Mouse (Mus musculus): ENCODE data around the gene Tspear. TPM values are rescaled to one million over a fixed set of nuclear protein-coding genes. Genes with fewer than 3 reads are reported as not detected.
A peak's percentile ranks its signal among the peaks of the same experiment; 100 is the strongest.

Gene Tspear
- polyA plus RNA-seq, 1 experiment: not detected

DNA sequence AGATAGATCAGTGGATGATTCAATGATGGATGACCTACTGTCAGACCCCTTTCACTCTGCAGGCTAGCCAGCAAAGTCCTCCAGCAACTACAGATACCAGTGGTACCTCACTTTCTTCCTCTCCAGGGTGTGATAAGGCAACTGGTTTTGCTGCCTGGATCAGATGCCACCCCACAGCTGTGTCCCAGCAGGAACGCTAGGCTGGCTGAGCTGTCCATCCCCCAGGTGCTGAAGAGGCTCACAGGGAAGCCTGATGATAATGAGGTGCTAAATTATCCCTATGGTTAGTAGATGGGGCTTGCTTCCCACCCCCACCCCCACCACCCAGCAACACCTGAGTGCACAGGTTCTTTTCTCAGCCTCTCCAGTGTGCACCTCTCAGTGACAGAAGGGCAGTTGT is 181.2 kb downstream of the Tspear start:
- Histone ChIP-seq H3K36me3 (ENCODE audit: control insufficient read depth, insufficient read depth) (no peaks in the 10 kb centered on the region), H3K4me3 (no peak overlapping the region), H3K27me3 (ENCODE audit: control insufficient read depth, insufficient read depth, insufficient read length) (no peaks in the 10 kb centered on the region), H3K4me2 (ENCODE audit: low read depth) (no peak overlapping the region), H3ac (ENCODE audit: control insufficient read depth, insufficient read length) (no peak overlapping the region), H3K79me2 (ENCODE audit: control insufficient read depth, insufficient read depth) (no peaks in the 10 kb centered on the region)
- no peak for TF ChIP-seq E2F4 (IDR thresholded peaks at IDR 0.05; ENCODE audit: insufficient read depth)
- TF ChIP-seq REST (IDR thresholded peaks at IDR 0.05; ENCODE audit: insufficient read depth, insufficient read length): peak; percentile 82
- peak in 1 of 3 experiments; percentile 22 for TF ChIP-seq MYOG (IDR thresholded peaks at IDR 0.05; ENCODE audit: control insufficient read depth in 1 of 3, insufficient read depth in 1 of 3, insufficient read length in 2 of 3, low read depth in 2 of 3)
- no peak for TF ChIP-seq SRF (IDR thresholded peaks at IDR 0.05; ENCODE audit: control insufficient read depth, insufficient read length, low read depth)

- Histone ChIP-seq H3K27me3 (ENCODE audit: control insufficient read depth, insufficient read depth, insufficient read length) (no peaks in the 10 kb centered on the region), H3K4me2 (ENCODE audit: low read depth) (no peak overlapping the region), H3K4me3 (no peak overlapping the region), H3ac (ENCODE audit: control insufficient read depth, insufficient read length) (no peak overlapping the region), H3K36me3 (ENCODE audit: control insufficient read depth, insufficient read depth) (no peaks in the 10 kb centered on the region), H3K79me2 (ENCODE audit: control insufficient read depth, insufficient read depth) (no peaks in the 10 kb centered on the region)
- TF ChIP-seq POLR2A (IDR thresholded peaks at IDR 0.05; ENCODE audit: insufficient read length, low read depth) (no peak), TCF3 (IDR thresholded peaks at IDR 0.05; ENCODE audit: insufficient read length, low read depth) (no peak), POLR2AphosphoS2 (IDR thresholded peaks at IDR 0.05; ENCODE audit: insufficient read length, low read depth) (no peak), MYOD1 (IDR thresholded peaks at IDR 0.05; ENCODE audit: control insufficient read depth in 1 of 3, insufficient read length in 2 of 3, low read depth in 2 of 3) (no peak), E2F4 (IDR thresholded peaks at IDR 0.05; ENCODE audit: insufficient read depth) (no peak), CEBPB (IDR thresholded peaks at IDR 0.05; ENCODE audit: insufficient read depth, poor library complexity, severe bottlenecking) (no peak), MAX (IDR thresholded peaks at IDR 0.05; ENCODE audit: low read depth) (no peak), SRF (IDR thresholded peaks at IDR 0.05; ENCODE audit: control insufficient read depth, insufficient read length, low read depth) (no peak), MYOG (IDR thresholded peaks at IDR 0.05; ENCODE audit: control insufficient read depth in 1 of 3, insufficient read depth in 1 of 3, insufficient read length in 2 of 3, low read depth in 2 of 3) (no peak), USF1 (IDR thresholded peaks at IDR 0.05; ENCODE audit: low read depth) (no peak), REST (IDR thresholded peaks at IDR 0.05; ENCODE audit: insufficient read depth, insufficient read length) (no peak)
Observed at GRCm38 (mm10) chr10:77869651-77870050, 183.3 kb downstream of the Tspear start.

DNA sequence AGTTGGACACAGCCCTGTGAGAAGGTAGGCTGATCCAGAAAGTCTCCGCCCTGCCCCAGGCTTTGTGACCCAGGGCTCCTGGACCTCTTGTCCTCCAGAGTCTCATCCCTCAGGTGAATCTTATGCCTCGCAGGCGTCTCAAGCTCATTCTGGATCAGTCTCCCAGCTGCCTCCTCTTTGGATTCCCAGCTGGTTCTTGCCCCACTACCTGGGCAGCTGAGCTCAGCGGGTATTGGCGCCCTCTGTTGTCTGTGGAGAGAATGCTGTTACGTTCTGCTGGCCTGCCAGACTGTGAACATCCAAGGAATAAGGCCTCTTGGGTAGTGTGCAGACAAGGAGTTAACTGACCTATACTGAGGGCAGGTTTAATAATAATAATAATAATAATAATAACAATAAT is 192.6 kb downstream of the Tspear start:
- H3K27me3 ChIP-seq (ENCODE audit: control insufficient read depth, insufficient read depth, insufficient read length): no peaks in the 10 kb centered on the region

GRCm38 (mm10) chr10:77880305-77880704 is 193.9 kb downstream of the Tspear start:
- no peaks in the 10 kb centered on the region for H3K27me3 ChIP-seq (ENCODE audit: control insufficient read depth, insufficient read depth, insufficient read length)
- no peak overlapping the region for H3ac ChIP-seq (ENCODE audit: control insufficient read depth, insufficient read length)
- no peaks in the 10 kb centered on the region for H3K79me2 ChIP-seq (ENCODE audit: control insufficient read depth, insufficient read depth)
- H3K36me3 ChIP-seq (ENCODE audit: control insufficient read depth, insufficient read depth): no peaks in the 10 kb centered on the region
- H3K4me3 ChIP-seq: no peak overlapping the region
- TF ChIP-seq USF1 (IDR thresholded peaks at IDR 0.05; ENCODE audit: low read depth): no peak
- no peak for TF ChIP-seq MAX (IDR thresholded peaks at IDR 0.05; ENCODE audit: low read depth)
- H3K4me2 ChIP-seq (ENCODE audit: low read depth): no peak overlapping the region

More for the DNA sequence above, 192.6 kb downstream of the Tspear start:
- Histone ChIP-seq H3K4me2 (ENCODE audit: low read depth) (no peak overlapping the region), H3K36me3 (ENCODE audit: control insufficient read depth, insufficient read depth) (no peaks in the 10 kb centered on the region), H3K4me3 (no peak overlapping the region), H3K79me2 (ENCODE audit: control insufficient read depth, insufficient read depth) (no peaks in the 10 kb centered on the region), H3ac (ENCODE audit: control insufficient read depth, insufficient read length) (no peak overlapping the region)
- TF ChIP-seq CEBPB (IDR thresholded peaks at IDR 0.05; ENCODE audit: insufficient read depth, poor library complexity, severe bottlenecking): no peak
- no peak for TF ChIP-seq SRF (IDR thresholded peaks at IDR 0.05; ENCODE audit: control insufficient read depth, insufficient read length, low read depth)
- no peak for TF ChIP-seq POLR2A (IDR thresholded peaks at IDR 0.05; ENCODE audit: insufficient read length, low read depth)
- TF ChIP-seq MYOD1 (IDR thresholded peaks at IDR 0.05; ENCODE audit: control insufficient read depth in 1 of 3, insufficient read length in 2 of 3, low read depth in 2 of 3): no peak
- TF ChIP-seq MAX (IDR thresholded peaks at IDR 0.05; ENCODE audit: low read depth): no peak
- no peak for TF ChIP-seq MYOG (IDR thresholded peaks at IDR 0.05; ENCODE audit: control insufficient read depth in 1 of 3, insufficient read depth in 1 of 3, insufficient read length in 2 of 3, low read depth in 2 of 3)
- TF ChIP-seq POLR2AphosphoS2 (IDR thresholded peaks at IDR 0.05; ENCODE audit: insufficient read length, low read depth): no peak
- TF ChIP-seq E2F4 (IDR thresholded peaks at IDR 0.05; ENCODE audit: insufficient read depth): no peak
- no peak for TF ChIP-seq REST (IDR thresholded peaks at IDR 0.05; ENCODE audit: insufficient read depth, insufficient read length)
- no peak for TF ChIP-seq USF1 (IDR thresholded peaks at IDR 0.05; ENCODE audit: low read depth)
- no peak for TF ChIP-seq TCF12 (IDR thresholded peaks at IDR 0.05; ENCODE audit: insufficient read depth, poor library complexity, severe bottlenecking)
- TF ChIP-seq TCF3 (IDR thresholded peaks at IDR 0.05; ENCODE audit: insufficient read length, low read depth): no peak

DNA sequence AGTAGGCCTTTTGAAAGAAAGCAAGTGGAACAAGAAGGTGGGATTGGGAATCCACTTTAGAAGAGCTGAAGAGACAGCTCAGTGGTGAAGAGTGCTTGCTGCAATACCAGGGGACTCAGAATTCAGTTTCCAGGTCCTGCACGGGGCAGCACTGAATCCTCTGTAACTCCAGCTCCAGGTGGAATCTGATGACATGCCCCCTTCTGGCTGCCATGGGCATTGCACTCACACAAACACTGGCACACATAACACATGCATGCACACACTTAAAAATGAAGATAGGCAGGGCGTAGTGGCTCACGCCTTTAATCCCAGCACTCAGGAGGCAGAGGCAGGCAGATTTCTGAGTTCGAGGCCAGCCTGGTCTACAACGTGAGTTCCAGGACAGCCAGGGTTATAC is 196.2 kb downstream of the Tspear start:
- Histone ChIP-seq H3K4me2 (ENCODE audit: low read depth) (no peak overlapping the region), H3ac (ENCODE audit: control insufficient read depth, insufficient read length) (no peak overlapping the region), H3K79me2 (ENCODE audit: control insufficient read depth, insufficient read depth) (no peaks in the 10 kb centered on the region), H3K4me3 (no peak overlapping the region), H3K27me3 (ENCODE audit: control insufficient read depth, insufficient read depth, insufficient read length) (no peaks in the 10 kb centered on the region), H3K36me3 (ENCODE audit: control insufficient read depth, insufficient read depth) (no peaks in the 10 kb centered on the region)
- TF ChIP-seq TCF3 (IDR thresholded peaks at IDR 0.05; ENCODE audit: insufficient read length, low read depth) (no peak), POLR2AphosphoS2 (IDR thresholded peaks at IDR 0.05; ENCODE audit: insufficient read length, low read depth) (no peak), MYOD1 (IDR thresholded peaks at IDR 0.05; ENCODE audit: control insufficient read depth in 1 of 3, insufficient read length in 2 of 3, low read depth in 2 of 3) (no peak), MYOG (IDR thresholded peaks at IDR 0.05; ENCODE audit: control insufficient read depth in 1 of 3, insufficient read depth in 1 of 3, insufficient read length in 2 of 3, low read depth in 2 of 3) (no peak), E2F4 (IDR thresholded peaks at IDR 0.05; ENCODE audit: insufficient read depth) (no peak), MAX (IDR thresholded peaks at IDR 0.05; ENCODE audit: low read depth) (no peak), TCF12 (IDR thresholded peaks at IDR 0.05; ENCODE audit: insufficient read depth, poor library complexity, severe bottlenecking) (no peak), SRF (IDR thresholded peaks at IDR 0.05; ENCODE audit: control insufficient read depth, insufficient read length, low read depth) (no peak), POLR2A (IDR thresholded peaks at IDR 0.05; ENCODE audit: insufficient read length, low read depth) (no peak), REST (IDR thresholded peaks at IDR 0.05; ENCODE audit: insufficient read depth, insufficient read length) (no peak), USF1 (IDR thresholded peaks at IDR 0.05; ENCODE audit: low read depth) (no peak), CEBPB (IDR thresholded peaks at IDR 0.05; ENCODE audit: insufficient read depth, poor library complexity, severe bottlenecking) (no peak)

Data from myocyte (in vitro differentiated cells).